Mouse (Mus musculus) B cell, adult 67 days (primary cell): ENCODE results near the gene Gm19965. TPM values are rescaled to one million over a fixed set of nuclear protein-coding genes. Genes with fewer than 3 reads are reported as not detected.

ENCODE experiments used
- total RNA-seq, 2 experiments: library from RNA; stranded (reverse); gene quantifications; 4 replicates each; pipeline ENCODE4 v1.2.4; 2023

The Gm19965 gene
- not detected for total RNA-seq

GRCm38 (mm10) chr1:116802683-116803082 is at the start of gene Gm19965:
Gene Gm19965 (plus strand): TSS chr1:116802983.

